Mouse (Mus musculus): ENCODE results near the gene Pomt1. TPM values are rescaled to one million over a fixed set of nuclear protein-coding genes. Genes with fewer than 3 reads are reported as not detected.

Pomt1 gene
- polyA plus RNA-seq, 1 experiment from 2014 or later = 6.4 TPM

GRCm38 (mm10) chr2:32218541-32219334 is 17.7 kb upstream of the Pomt1 start:
- Histone ChIP-seq H3K9ac (replicated peaks) (no peak overlapping the region), H3K9me3 (ENCODE audit: low read length) (no peaks in the 10 kb centered on the region), H3K4me1 (ENCODE audit: insufficient read depth) (no peaks in the 10 kb centered on the region), H3K4me3 (ENCODE audit: low read depth, low read length) (no peak overlapping the region), H3K36me3 (replicated peaks; ENCODE audit: insufficient read depth, low read length) (peaks cover 94% of the 10 kb centered on the region), H3K4me2 (ENCODE audit: low read depth, low read length) (no peak overlapping the region), H3K27me3 (ENCODE audit: insufficient read depth, low read length) (no peaks in the 10 kb centered on the region), H3K27ac (ENCODE audit: low read depth) (no peak overlapping the region)
- no peak for TF ChIP-seq EP300 (IDR thresholded peaks at IDR 0.05; ENCODE audit: low read depth)
- 89% methylated on average over 11 of the region's 11 CpGs for WGBS (ENCODE audit: insufficient replicate concordance)
- ATAC-seq (no peak), DNase-seq (no peak)

- TF ChIP-seq EP300 (IDR thresholded peaks at IDR 0.05; ENCODE audit: low read depth) (no peak), CTCF (IDR thresholded peaks at IDR 0.05; ENCODE audit: low read depth) (no peak)
- ATAC-seq (no peak), DNase-seq (no peak)
- WGBS (ENCODE audit: insufficient replicate concordance) = 92% methylated on average over 14 of the region's 14 CpGs
- no peaks in the 10 kb centered on the region for H3K4me1 ChIP-seq (ENCODE audit: insufficient read depth)
- peaks cover 97% of the 10 kb centered on the region for H3K36me3 ChIP-seq (replicated peaks; ENCODE audit: insufficient read depth, low read length)
- no peaks in the 10 kb centered on the region for H3K9me3 ChIP-seq (ENCODE audit: low read length)
- H3K27me3 ChIP-seq (ENCODE audit: insufficient read depth, low read length) = no peaks in the 10 kb centered on the region
- no peak overlapping the region for H3K27ac ChIP-seq (ENCODE audit: low read depth)
- no peak overlapping the region for H3K4me3 ChIP-seq (ENCODE audit: low read depth, low read length)
- H3K9ac ChIP-seq (replicated peaks) = no peak overlapping the region
- no peak overlapping the region for H3K4me2 ChIP-seq (ENCODE audit: low read depth, low read length)
These were observed 16.9 kb upstream of the Pomt1 start for GRCm38 (mm10) chr2:32219501-32219900.

GRCm38 (mm10) chr2:32220021-32220420 is 16.4 kb upstream of the Pomt1 start:
- Histone ChIP-seq H3K36me3 (replicated peaks; ENCODE audit: insufficient read depth, low read length) (peaks cover 94% of the 10 kb centered on the region), H3K4me3 (ENCODE audit: low read depth, low read length) (no peak overlapping the region), H3K27ac (ENCODE audit: low read depth) (no peak overlapping the region), H3K9ac (replicated peaks) (no peak overlapping the region), H3K4me2 (ENCODE audit: low read depth, low read length) (no peak overlapping the region), H3K4me1 (ENCODE audit: insufficient read depth) (no peaks in the 10 kb centered on the region), H3K27me3 (ENCODE audit: insufficient read depth, low read length) (no peaks in the 10 kb centered on the region), H3K9me3 (ENCODE audit: low read length) (no peaks in the 10 kb centered on the region)
- no peak for ATAC-seq
- DNase-seq = no peak
- WGBS (ENCODE audit: insufficient replicate concordance) = 92% methylated on average over 6 of the region's 6 CpGs
- TF ChIP-seq EP300 (IDR thresholded peaks at IDR 0.05; ENCODE audit: low read depth) = no peak
- no peak for TF ChIP-seq CTCF (IDR thresholded peaks at IDR 0.05; ENCODE audit: low read depth)

- TF ChIP-seq CTCF (IDR thresholded peaks at IDR 0.05; ENCODE audit: low read depth) (no peak), EP300 (IDR thresholded peaks at IDR 0.05; ENCODE audit: low read depth) (no peak)
- WGBS (ENCODE audit: insufficient replicate concordance) = 96% methylated on average over 10 of the region's 10 CpGs
- ATAC-seq (no peak), DNase-seq (no peak)
- no peak overlapping the region for H3K9ac ChIP-seq (replicated peaks)
- H3K27ac ChIP-seq (ENCODE audit: low read depth) = no peak overlapping the region
- H3K9me3 ChIP-seq (ENCODE audit: low read length) = no peaks in the 10 kb centered on the region
- H3K4me2 ChIP-seq (ENCODE audit: low read depth, low read length) = no peak overlapping the region
- H3K4me1 ChIP-seq (ENCODE audit: insufficient read depth) = no peaks in the 10 kb centered on the region
- H3K4me3 ChIP-seq (ENCODE audit: low read depth, low read length) = no peak overlapping the region
- H3K36me3 ChIP-seq (replicated peaks; ENCODE audit: insufficient read depth, low read length) = peaks cover 91% of the 10 kb centered on the region
- H3K27me3 ChIP-seq (ENCODE audit: insufficient read depth, low read length) = no peaks in the 10 kb centered on the region
These were observed 15.4 kb upstream of the Pomt1 start for GRCm38 (mm10) chr2:32220969-32221368.

GRCm38 (mm10) chr2:32221577-32221976 is 14.8 kb upstream of the Pomt1 start:
- no peak for DNase-seq
- Histone ChIP-seq H3K9ac (replicated peaks) (no peak overlapping the region), H3K4me3 (ENCODE audit: low read depth, low read length) (no peak overlapping the region), H3K36me3 (replicated peaks; ENCODE audit: insufficient read depth, low read length) (peaks cover 90% of the 10 kb centered on the region), H3K9me3 (ENCODE audit: low read length) (no peaks in the 10 kb centered on the region), H3K27me3 (ENCODE audit: insufficient read depth, low read length) (no peaks in the 10 kb centered on the region), H3K4me1 (ENCODE audit: insufficient read depth) (no peaks in the 10 kb centered on the region), H3K4me2 (ENCODE audit: low read depth, low read length) (no peak overlapping the region), H3K27ac (ENCODE audit: low read depth) (no peak overlapping the region)
- no peak for ATAC-seq
- WGBS (ENCODE audit: insufficient replicate concordance) = 86% methylated on average over 7 of the region's 7 CpGs
- TF ChIP-seq CTCF (IDR thresholded peaks at IDR 0.05; ENCODE audit: low read depth) (no peak), EP300 (IDR thresholded peaks at IDR 0.05; ENCODE audit: low read depth) (no peak)

- TF ChIP-seq EP300 (IDR thresholded peaks at IDR 0.05; ENCODE audit: low read depth) = no peak
- no peak for TF ChIP-seq CTCF (IDR thresholded peaks at IDR 0.05; ENCODE audit: low read depth)
- 71% methylated on average over 10 of the region's 10 CpGs for WGBS (ENCODE audit: insufficient replicate concordance)
- Histone ChIP-seq H3K4me2 (ENCODE audit: low read depth, low read length) (no peak overlapping the region), H3K27me3 (ENCODE audit: insufficient read depth, low read length) (no peaks in the 10 kb centered on the region), H3K4me1 (ENCODE audit: insufficient read depth) (no peaks in the 10 kb centered on the region), H3K27ac (ENCODE audit: low read depth) (no peak overlapping the region), H3K4me3 (ENCODE audit: low read depth, low read length) (no peak overlapping the region), H3K9ac (replicated peaks) (no peak overlapping the region), H3K36me3 (replicated peaks; ENCODE audit: insufficient read depth, low read length) (peaks cover 90% of the 10 kb centered on the region), H3K9me3 (ENCODE audit: low read length) (no peaks in the 10 kb centered on the region)
- ATAC-seq (no peak), DNase-seq (no peak)
These were observed 14.3 kb upstream of the Pomt1 start for GRCm38 (mm10) chr2:32222057-32222456.
